Mouse (Mus musculus): ENCODE measurements around the gene Birc3.

DNA sequence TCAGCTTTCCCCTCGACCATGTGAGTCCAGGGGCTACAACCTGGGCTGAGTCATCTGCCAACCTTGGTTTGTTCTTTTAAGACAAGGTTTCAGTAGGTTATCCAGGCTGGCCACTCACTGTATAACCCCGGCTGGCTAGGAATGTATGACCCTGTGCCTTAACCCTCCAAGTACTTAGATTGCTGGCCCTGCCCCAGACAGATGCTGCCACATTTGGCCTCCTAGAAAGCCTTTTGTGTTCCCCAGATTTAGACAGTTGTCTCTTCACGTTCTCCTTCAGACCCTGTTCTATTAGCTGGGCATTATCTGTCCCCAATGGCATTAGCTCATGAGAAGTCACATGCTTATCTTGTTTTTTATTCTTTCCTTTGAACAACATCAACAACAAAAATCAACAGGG is 17.1 kb downstream of the Birc3 start:
- TF ChIP-seq E2F4 (IDR thresholded peaks at IDR 0.05; ENCODE audit: borderline replicate concordance, low read depth, low read length) (no peak), CTCF (IDR thresholded peaks at IDR 0.05 in 2 of 3, conservative IDR thresholded peaks at IDR 0.05 in 1 of 3; ENCODE audit: control insufficient read depth in 1 of 3, insufficient read depth in 1 of 3, low read depth in 2 of 3, low read length in 3 of 3, poor library complexity in 1 of 3, severe bottlenecking in 1 of 3) (no peak), POLR2AphosphoS5 (IDR thresholded peaks at IDR 0.05; ENCODE audit: borderline replicate concordance, low read depth, low read length) (no peak), TCF12 (IDR thresholded peaks at IDR 0.05; ENCODE audit: low read depth, low read length) (no peak), USF2 (IDR thresholded peaks at IDR 0.05; ENCODE audit: borderline replicate concordance in 1 of 2, insufficient read depth in 1 of 2, low read depth in 1 of 2, low read length in 2 of 2) (no peak), POLR2AphosphoS2 (IDR thresholded peaks at IDR 0.05; ENCODE audit: low read length) (no peak), MEF2A (IDR thresholded peaks at IDR 0.05; ENCODE audit: extremely low read depth, insufficient replicate concordance, low read depth, low read length, poor library complexity, severe bottlenecking) (no peak), ELF1 (IDR thresholded peaks at IDR 0.05; ENCODE audit: low read depth, low read length) (no peak), MXI1 (IDR thresholded peaks at IDR 0.05; ENCODE audit: low read depth, low read length) (no peak), KAT2A (conservative IDR thresholded peaks at IDR 0.05; ENCODE audit: low read depth, low read length) (no peak), POLR2A (IDR thresholded peaks at IDR 0.05; ENCODE audit: control insufficient read depth in 1 of 2, insufficient read depth in 1 of 2, low read depth in 1 of 2, low read length in 2 of 2, poor library complexity in 1 of 2) (no peak)
